Mouse (Mus musculus) adipocyte (in vitro differentiated cells): ENCODE results near the gene Smc1b.

Experiments used
- DNase-seq: peaks from one replicate; pipeline ENCODE4 v3.0.0-alpha.2; 2016; ENCODE audit warnings: low spot score

Smc1b gene

DNA sequence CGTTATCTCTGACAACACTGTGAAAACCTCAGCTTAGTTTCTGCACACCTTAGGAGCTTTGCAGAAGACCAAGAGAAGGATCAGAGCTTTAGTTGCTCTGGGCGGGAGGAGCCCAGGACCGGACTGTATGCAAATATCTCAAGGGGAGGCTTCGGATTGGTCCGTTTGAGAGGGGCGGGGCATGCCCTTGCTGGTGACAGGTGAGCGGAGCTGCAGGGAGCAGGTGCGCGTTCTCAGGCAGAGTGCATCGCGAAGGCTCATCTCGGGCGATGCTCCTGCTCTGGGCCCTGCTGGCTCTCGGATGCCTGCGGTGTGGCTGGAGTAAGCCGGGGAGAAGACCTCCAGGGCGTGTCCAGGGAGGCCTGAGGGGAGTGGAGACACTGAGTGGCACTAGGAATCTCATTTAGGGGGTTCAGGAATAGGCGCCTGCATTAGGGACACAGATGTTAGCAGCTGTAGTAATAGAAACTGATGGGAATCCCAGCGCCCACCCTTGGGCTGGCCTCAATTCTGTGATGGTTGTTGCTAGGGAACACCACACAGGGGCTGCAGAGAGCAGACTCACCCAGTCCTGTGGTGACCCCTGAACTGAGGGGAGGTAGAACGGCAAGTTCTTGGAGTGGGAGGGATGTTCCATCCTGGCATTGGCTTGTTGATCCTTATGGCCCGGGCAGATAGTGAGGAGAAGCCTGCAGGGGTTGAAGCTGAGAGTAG, 114.7 kb downstream of the Smc1b start, which contains the start of gene Upk3a:
TSS of gene Upk3a (plus strand) at position 191 of the 714 bp plus-strand sequence.
- no peak for DNase-seq

- no peak for DNase-seq
These were observed 116.0 kb downstream of the Smc1b start for GRCm38 (mm10) chr15:85015771-85016170.
